Mouse (Mus musculus): ENCODE measurements at regions not wholly inside any gene's neighbourhood (a gene's known extent, or its start where the extent isn't known, plus 50 kb on each side); places are given as distances from the start of the nearest gene placed in this dataset.

DNA sequence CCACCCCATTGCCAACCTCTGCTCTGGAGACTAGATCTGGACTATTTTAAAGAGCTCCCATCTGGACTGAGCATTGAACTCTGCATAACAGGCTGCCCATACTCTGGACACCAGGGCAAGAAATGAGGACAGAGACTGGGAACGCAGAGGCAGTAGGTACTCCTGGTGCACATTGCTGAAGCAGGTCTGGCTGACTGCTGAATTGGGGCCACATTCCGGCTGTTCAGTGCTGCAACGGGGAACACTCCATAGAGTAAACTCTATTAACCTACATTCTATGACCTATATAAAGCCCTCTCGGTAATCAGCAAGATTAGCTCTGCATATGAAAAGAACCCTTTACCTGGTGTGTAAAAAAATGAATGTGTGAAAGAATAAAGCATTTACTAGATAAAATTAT lies 128.1 kb upstream of the Car8 start:
- WGBS = 65% methylated on average over 4 of the region's 4 CpGs

GRCm38 (mm10) chr4:8362409-8362808 lies 123.6 kb upstream of the Car8 start:
- 72% methylated on average over 4 of the region's 4 CpGs for WGBS
- Histone ChIP-seq H3K27ac (ENCODE audit: low read length) (no peak overlapping the region), H3K4me2 (replicated peaks; ENCODE audit: low read depth, low read length) (no peak overlapping the region), H3K9me3 (ENCODE audit: control insufficient read depth, low read depth, low read length) (no peaks in the 10 kb centered on the region), H3K9ac (replicated peaks; ENCODE audit: low read depth, low read length) (no peak overlapping the region), H3K4me1 (ENCODE audit: control insufficient read depth, insufficient read depth, low read length) (no peaks in the 10 kb centered on the region), H3K4me3 (ENCODE audit: low read depth, low read length) (no peak overlapping the region), H3K27me3 (ENCODE audit: control insufficient read depth, insufficient read depth, low read length) (no peaks in the 10 kb centered on the region), H3K36me3 (ENCODE audit: control insufficient read depth, insufficient read depth, low read length) (no peaks in the 10 kb centered on the region)
- ATAC-seq (ENCODE audit: insufficient number of reproducible peaks, insufficient read depth, low FRiP score, low read depth) = no peak

More for the DNA sequence above, 128.1 kb upstream of the Car8 start:
- Histone ChIP-seq H3K9me3 (ENCODE audit: control insufficient read depth, low read depth, low read length) (no peaks in the 10 kb centered on the region), H3K27ac (ENCODE audit: low read length) (no peak overlapping the region), H3K4me1 (ENCODE audit: control insufficient read depth, insufficient read depth, low read length) (no peaks in the 10 kb centered on the region), H3K4me2 (replicated peaks; ENCODE audit: low read depth, low read length) (no peak overlapping the region), H3K4me3 (ENCODE audit: low read depth, low read length) (no peak overlapping the region), H3K9ac (replicated peaks; ENCODE audit: low read depth, low read length) (no peak overlapping the region), H3K36me3 (ENCODE audit: control insufficient read depth, insufficient read depth, low read length) (no peaks in the 10 kb centered on the region), H3K27me3 (ENCODE audit: control insufficient read depth, insufficient read depth, low read length) (no peaks in the 10 kb centered on the region)
- ATAC-seq (ENCODE audit: insufficient number of reproducible peaks, insufficient read depth, low FRiP score, low read depth) = no peak

DNA sequence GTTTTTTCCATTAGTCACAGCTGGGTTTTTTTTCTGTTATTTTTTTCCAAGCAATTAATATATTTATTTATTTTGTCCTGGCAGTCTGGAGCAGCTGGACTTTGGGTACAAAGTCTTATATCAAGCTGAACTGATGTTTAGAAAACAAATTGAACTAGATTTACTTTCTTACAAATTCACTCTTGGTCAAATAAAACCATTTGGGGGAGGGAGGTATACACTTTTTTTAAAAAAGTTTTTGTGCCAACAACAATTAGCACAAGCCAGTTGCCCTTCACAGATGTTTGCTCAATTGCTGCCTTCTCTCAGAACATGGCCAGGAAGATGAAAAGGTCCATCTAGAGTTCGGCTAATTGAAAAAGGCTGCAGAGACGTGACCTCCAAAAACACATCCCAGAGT lies 123.1 kb upstream of the Car8 start:
- 63% methylated on average over 2 of the region's 2 CpGs for WGBS
- H3K9me3 ChIP-seq (ENCODE audit: control insufficient read depth, low read depth, low read length) = no peaks in the 10 kb centered on the region
- ATAC-seq (ENCODE audit: insufficient number of reproducible peaks, insufficient read depth, low FRiP score, low read depth) = no peak
- no peaks in the 10 kb centered on the region for H3K4me1 ChIP-seq (ENCODE audit: control insufficient read depth, insufficient read depth, low read length)
- H3K36me3 ChIP-seq (ENCODE audit: control insufficient read depth, insufficient read depth, low read length) = no peaks in the 10 kb centered on the region
- no peak overlapping the region for H3K27ac ChIP-seq (ENCODE audit: low read length)
- H3K4me3 ChIP-seq (ENCODE audit: low read depth, low read length) = no peak overlapping the region
- no peak overlapping the region for H3K9ac ChIP-seq (replicated peaks; ENCODE audit: low read depth, low read length)
- H3K27me3 ChIP-seq (ENCODE audit: control insufficient read depth, insufficient read depth, low read length) = no peaks in the 10 kb centered on the region
- no peak overlapping the region for H3K4me2 ChIP-seq (replicated peaks; ENCODE audit: low read depth, low read length)

DNA sequence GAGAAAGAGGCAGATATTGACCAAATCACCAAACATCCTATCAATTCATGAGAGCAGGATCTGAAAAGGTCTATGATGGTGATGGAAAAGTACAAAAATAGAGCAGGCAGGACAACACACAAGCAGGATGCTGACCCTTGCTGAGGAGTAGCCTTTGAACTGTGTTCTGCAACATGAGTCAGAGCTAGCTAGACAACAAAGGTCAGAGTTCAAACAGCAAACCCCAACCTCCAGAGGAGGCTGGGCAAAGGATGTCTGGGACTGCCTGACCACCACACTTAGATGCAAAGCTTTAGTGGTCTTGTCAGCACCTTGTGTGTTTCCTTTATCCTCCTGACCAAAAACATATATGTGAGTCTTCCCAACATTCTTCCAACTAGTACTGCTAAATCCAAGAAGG lies 122.5 kb upstream of the Car8 start:
- no peak for ATAC-seq (ENCODE audit: insufficient number of reproducible peaks, insufficient read depth, low FRiP score, low read depth)
- Histone ChIP-seq H3K27ac (ENCODE audit: low read length) (no peak overlapping the region), H3K27me3 (ENCODE audit: control insufficient read depth, insufficient read depth, low read length) (no peaks in the 10 kb centered on the region), H3K36me3 (ENCODE audit: control insufficient read depth, insufficient read depth, low read length) (no peaks in the 10 kb centered on the region), H3K9me3 (ENCODE audit: control insufficient read depth, low read depth, low read length) (no peaks in the 10 kb centered on the region), H3K4me2 (replicated peaks; ENCODE audit: low read depth, low read length) (no peak overlapping the region), H3K4me1 (ENCODE audit: control insufficient read depth, insufficient read depth, low read length) (no peaks in the 10 kb centered on the region), H3K9ac (replicated peaks; ENCODE audit: low read depth, low read length) (no peak overlapping the region), H3K4me3 (ENCODE audit: low read depth, low read length) (no peak overlapping the region)

GRCm38 (mm10) chr4:8357443-8357842 lies 118.6 kb upstream of the Car8 start:
- Histone ChIP-seq H3K27ac (ENCODE audit: low read length) (no peak overlapping the region), H3K27me3 (ENCODE audit: control insufficient read depth, insufficient read depth, low read length) (no peaks in the 10 kb centered on the region), H3K36me3 (ENCODE audit: control insufficient read depth, insufficient read depth, low read length) (no peaks in the 10 kb centered on the region), H3K4me1 (ENCODE audit: control insufficient read depth, insufficient read depth, low read length) (no peaks in the 10 kb centered on the region), H3K9me3 (ENCODE audit: control insufficient read depth, low read depth, low read length) (no peaks in the 10 kb centered on the region), H3K9ac (replicated peaks; ENCODE audit: low read depth, low read length) (no peak overlapping the region), H3K4me2 (replicated peaks; ENCODE audit: low read depth, low read length) (no peak overlapping the region), H3K4me3 (ENCODE audit: low read depth, low read length) (no peak overlapping the region)
- ATAC-seq (ENCODE audit: insufficient number of reproducible peaks, insufficient read depth, low FRiP score, low read depth) = no peak
- WGBS = 85% methylated on average over 1 of the region's 1 CpGs

DNA sequence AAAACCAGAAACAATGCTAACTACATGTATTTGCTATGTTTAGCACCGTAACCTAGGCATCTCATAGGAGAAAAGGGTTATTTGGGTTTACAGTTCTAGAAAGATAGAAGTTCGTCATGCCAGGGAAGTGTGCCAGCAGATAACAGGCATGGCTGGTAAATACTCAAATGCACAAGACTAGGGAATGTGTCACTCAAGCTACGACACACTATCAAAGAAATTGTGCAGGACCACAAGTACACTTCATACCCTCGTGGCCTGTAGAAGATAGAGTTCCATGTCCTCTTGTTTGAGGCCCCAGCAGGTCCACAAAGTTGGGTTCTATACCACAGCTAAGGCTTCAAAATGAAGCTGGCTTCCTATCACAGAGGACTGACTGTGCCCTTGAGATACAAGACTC lies 103.1 kb upstream of the Car8 start:
- no peak for ATAC-seq (ENCODE audit: insufficient number of reproducible peaks, insufficient read depth, low FRiP score, low read depth)
- Histone ChIP-seq H3K36me3 (ENCODE audit: control insufficient read depth, insufficient read depth, low read length) (no peaks in the 10 kb centered on the region), H3K9me3 (ENCODE audit: control insufficient read depth, low read depth, low read length) (no peaks in the 10 kb centered on the region), H3K4me3 (ENCODE audit: low read depth, low read length) (no peak overlapping the region), H3K4me2 (replicated peaks; ENCODE audit: low read depth, low read length) (no peak overlapping the region), H3K4me1 (ENCODE audit: control insufficient read depth, insufficient read depth, low read length) (no peaks in the 10 kb centered on the region), H3K27ac (ENCODE audit: low read length) (no peak overlapping the region), H3K9ac (replicated peaks; ENCODE audit: low read depth, low read length) (no peak overlapping the region), H3K27me3 (ENCODE audit: control insufficient read depth, insufficient read depth, low read length) (no peaks in the 10 kb centered on the region)
- WGBS = 82% methylated on average over 4 of the region's 4 CpGs

DNA sequence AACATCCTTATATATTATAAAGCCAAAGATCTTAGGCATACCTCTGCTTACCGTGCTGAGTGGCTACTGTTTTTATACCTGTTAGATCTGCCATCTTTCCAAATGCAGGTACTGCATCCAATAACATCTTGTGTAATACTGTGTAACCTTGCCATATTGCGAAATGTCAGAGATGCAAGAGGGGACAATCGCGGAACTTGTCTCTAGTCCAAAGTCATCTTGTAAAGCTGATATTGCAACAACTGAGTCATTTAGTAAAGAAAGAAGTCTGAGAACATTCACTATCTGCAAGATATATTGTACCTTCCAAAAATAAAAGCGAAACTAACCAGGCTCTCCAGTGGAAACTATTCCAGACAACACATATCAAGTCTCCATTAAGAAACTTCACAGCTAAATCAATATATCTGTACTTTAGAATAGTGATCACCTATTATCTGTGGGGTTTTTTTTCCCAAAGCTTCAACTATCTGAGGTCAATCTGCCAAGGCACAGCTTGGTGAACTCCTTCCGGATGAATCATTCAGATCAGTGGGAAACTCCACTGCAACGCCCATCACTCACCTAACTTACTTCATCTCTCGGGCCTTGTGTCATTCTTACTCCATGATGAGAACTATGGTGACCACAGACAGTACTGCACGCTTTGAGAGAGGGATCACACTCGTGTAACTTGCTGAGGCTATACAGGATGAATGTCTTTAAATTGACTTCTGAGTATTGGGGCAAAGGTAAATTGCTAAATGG lies 70.6 kb upstream of the Car8 start:
- Histone ChIP-seq H3K9ac (replicated peaks; ENCODE audit: low read depth, low read length) (no peak overlapping the region), H3K27me3 (ENCODE audit: control insufficient read depth, insufficient read depth, low read length) (no peaks in the 10 kb centered on the region), H3K4me1 (ENCODE audit: control insufficient read depth, insufficient read depth, low read length) (no peaks in the 10 kb centered on the region), H3K4me2 (replicated peaks; ENCODE audit: low read depth, low read length) (no peak overlapping the region), H3K36me3 (ENCODE audit: control insufficient read depth, insufficient read depth, low read length) (no peaks in the 10 kb centered on the region), H3K4me3 (ENCODE audit: low read depth, low read length) (no peak overlapping the region), H3K27ac (ENCODE audit: low read length) (no peak overlapping the region), H3K9me3 (ENCODE audit: control insufficient read depth, low read depth, low read length) (no peaks in the 10 kb centered on the region)
- ATAC-seq (ENCODE audit: insufficient number of reproducible peaks, insufficient read depth, low FRiP score, low read depth) = no peak
- WGBS = 89% methylated on average over 10 of the region's 10 CpGs

GRCm38 (mm10) chr4:8292563-8292962 lies 53.7 kb upstream of the Car8 start:
- no peaks in the 10 kb centered on the region for H3K36me3 ChIP-seq (ENCODE audit: control insufficient read depth, insufficient read depth, low read length)
- no peak overlapping the region for H3K27ac ChIP-seq (ENCODE audit: low read length)
- H3K4me1 ChIP-seq (ENCODE audit: control insufficient read depth, insufficient read depth, low read length) = no peaks in the 10 kb centered on the region
- H3K27me3 ChIP-seq (ENCODE audit: control insufficient read depth, insufficient read depth, low read length) = no peaks in the 10 kb centered on the region
- no peak for ATAC-seq (ENCODE audit: insufficient number of reproducible peaks, insufficient read depth, low FRiP score, low read depth)
- H3K4me2 ChIP-seq (replicated peaks; ENCODE audit: low read depth, low read length) = no peak overlapping the region
- H3K9ac ChIP-seq (replicated peaks; ENCODE audit: low read depth, low read length) = no peak overlapping the region
- WGBS = 91% methylated on average over 1 of the region's 1 CpGs
- H3K9me3 ChIP-seq (ENCODE audit: control insufficient read depth, low read depth, low read length) = no peaks in the 10 kb centered on the region
- H3K4me3 ChIP-seq (ENCODE audit: low read depth, low read length) = no peak overlapping the region
